12 mouse cellular contexts compared by ENCODE assay signal in the genomic region with DNA sequence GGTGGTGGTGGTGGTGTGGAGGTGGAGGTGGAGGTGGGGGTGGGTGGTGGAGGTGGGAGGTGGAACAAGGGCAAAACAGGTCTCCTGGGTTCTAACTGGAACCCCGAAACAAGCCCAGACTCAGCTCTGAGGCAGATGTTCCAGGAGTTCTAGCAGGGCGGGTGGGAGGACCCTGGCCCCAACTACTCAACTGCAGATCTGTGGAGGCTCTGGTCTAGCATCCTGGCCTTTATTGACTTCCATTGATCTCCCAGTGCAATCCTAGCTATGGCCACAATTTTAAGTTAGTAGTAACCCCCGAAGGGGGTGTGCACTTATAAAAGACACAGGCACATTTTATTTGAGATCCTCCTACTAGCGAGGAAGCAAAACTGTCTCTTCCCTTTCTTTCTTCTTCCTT. TPM values are rescaled to one million over a fixed set of nuclear protein-coding genes. Genes with fewer than 3 reads are reported as not detected.
A peak's percentile ranks its signal among the peaks of the same experiment; 100 is the strongest.
DNase-seq lines count a peak whose midpoint lies in the region; ATAC-seq and TF ChIP-seq lines count a peak whose summit lies in the region.
"Had no signal": no experiment of that assay in that cellular context is flagged by ENCODE, and none has a peak within 500 bp of the region (broad histone marks: within the 10 kb centered on the region; RNA-seq: fewer than 3 reads in every experiment).

No protein-coding gene starts in this region.

- no peaks in the 10 kb centered on the region for H3K36me3 ChIP-seq in kidney, embryonic 14.5 days (ENCODE audit: control insufficient read depth, insufficient read depth, low read length)
- no peaks in the 10 kb centered on the region for H3K36me3 ChIP-seq in testis, adult 2 months (ENCODE audit: control insufficient read depth, insufficient read depth, low read length)
- no peaks in the 10 kb centered on the region for H3K36me3 ChIP-seq in limb, embryonic 10.5 days
- H3K36me3 ChIP-seq: hindbrain, embryonic 15.5 days had no signal

- peaks cover 20% of the 10 kb centered on the region; the same call in 1 of the 2 replicates for H3K4me1 ChIP-seq in kidney, embryonic 14.5 days (ENCODE audit: control insufficient read depth, insufficient read depth, low read length)
- peaks cover 5% of the 10 kb centered on the region; the same call in 1 of the 2 replicates for H3K4me1 ChIP-seq in testis, adult 2 months (ENCODE audit: control insufficient read depth, insufficient read depth, low read length)
- peaks cover 42% of the 10 kb centered on the region for H3K4me1 ChIP-seq in limb, embryonic 10.5 days

- TF ChIP-seq POLR2A in testis, adult 2 months (IDR thresholded peaks at IDR 0.05; ENCODE audit: control insufficient read depth, low read depth, low read length): no peak

- H3K9me3 ChIP-seq in kidney, embryonic 14.5 days (ENCODE audit: control insufficient read depth, low read length): no peaks in the 10 kb centered on the region
- H3K9me3 ChIP-seq in limb, embryonic 10.5 days (replicated peaks): no peaks in the 10 kb centered on the region
- H3K9me3 ChIP-seq: hindbrain, embryonic 15.5 days had no signal

- peak overlapping the region; percentile 98 for H3K27ac ChIP-seq in kidney, embryonic 14.5 days (ENCODE audit: low read depth, low read length)
- no peak overlapping the region for H3K27ac ChIP-seq in testis, adult 2 months (ENCODE audit: control insufficient read depth, insufficient read depth, low read depth, low read length)
- no peak overlapping the region for H3K27ac ChIP-seq in limb, embryonic 10.5 days
- H3K27ac ChIP-seq: hindbrain, embryonic 15.5 days had no signal

- no peak for DNase-seq in kidney, postnatal 36 days
- DNase-seq in testis, postnatal 10 days (ENCODE audit: low spot score): no peak
- DNase-seq in limb, embryonic 10.5 days (ENCODE audit: low spot score): no peak
- DNase-seq in left cerebral cortex, adult 8-10 months (ENCODE audit: low spot score in 2 of 2): no peak
- DNase-seq: thymus, postnatal 36 days had no signal

- peak overlapping the region; percentile 43 for H3K4me2 ChIP-seq in kidney, embryonic 14.5 days (replicated peaks; ENCODE audit: low read depth, low read length)
- H3K4me2 ChIP-seq: hindbrain, embryonic 15.5 days had no signal

- 6% methylated on average over 4 of the region's 4 CpGs for WGBS in kidney, embryonic 14.5 days
- WGBS in limb, embryonic 10.5 days: 3% methylated on average over 4 of the region's 4 CpGs

- ATAC-seq in kidney, embryonic 14.5 days (ENCODE audit: low FRiP score, low TSS enrichment): no peak
- ATAC-seq in cerebellum, adult (ENCODE audit: insufficient number of reproducible peaks, low FRiP score, low TSS enrichment): no peak

- TF ChIP-seq CTCF in testis, adult 2 months (IDR thresholded peaks at IDR 0.05; ENCODE audit: control insufficient read depth, insufficient read depth, insufficient replicate concordance, low read depth, low read length): no peak

- H3K9ac ChIP-seq in kidney, embryonic 14.5 days (ENCODE audit: low read depth, low read length): peak overlapping the region; percentile 97
- H3K9ac ChIP-seq: hindbrain, embryonic 15.5 days had no signal

- peak overlapping the region; percentile 76 for H3K4me3 ChIP-seq in kidney, embryonic 14.5 days (ENCODE audit: low read length)
- peak overlapping the region; percentile 60 for H3K4me3 ChIP-seq in testis, adult 2 months (ENCODE audit: control insufficient read depth, low read depth, low read length)
- H3K4me3 ChIP-seq in limb, embryonic 10.5 days: peak overlapping the region; percentile 17; the same call in 1 of the 2 replicates
- H3K4me3 ChIP-seq: hindbrain, embryonic 15.5 days had no signal

- H3K27me3 ChIP-seq in kidney, embryonic 14.5 days (ENCODE audit: control insufficient read depth, insufficient read depth, low read length): 0 out of 2 replicates have a peak, but pooled peaks cover 7% of the 10 kb centered on the region
- no peaks in the 10 kb centered on the region; the same call in none of the 2 replicates for H3K27me3 ChIP-seq in testis, adult 2 months (ENCODE audit: control insufficient read depth, insufficient read depth, low read length)
- peaks cover 96% of the 10 kb centered on the region for H3K27me3 ChIP-seq in limb, embryonic 10.5 days (ENCODE audit: low read depth, poor library complexity, severe bottlenecking)

RNA-seq across cellular contexts. Expression of gene Tcf21, which starts 2.0 kb away (rescaled TPM):
- polyA plus RNA-seq in kidney, embryonic 14.5 days (2014; fragmentation: Nextera tagmentation; extraction: Ambion mirVana): 331 and 384 TPM in 2 replicates
- polyA plus RNA-seq in testis, adult 2 months (2012; rRNA removed): 11.2 and 12.4 TPM in 2 replicates
- polyA plus RNA-seq in limb, embryonic 10.5 days (2016; fragmentation: Nextera tagmentation; extraction: Ambion mirVana): 0.71 and 2.7 TPM in 2 replicates
- not detected for total RNA-seq in left cerebral cortex, adult 8-10 months (2022)
- total RNA-seq: gastrocnemius, adult 8-10 months; megakaryocyte-erythroid progenitor cell, adult 5-6 weeks had no signal
- polyA plus RNA-seq: limb, embryonic 11.5 days had no signal

Comparison
In these comparisons a context has a peak if more than half of its experiments do, and no peak if none do; other contexts are left out.
1. H3K4me3 ChIP-seq: peak in every context shown above with its lines; median percentile 76 in kidney, embryonic 14.5 days; 60 in testis, adult 2 months; 17 in limb, embryonic 10.5 days.
2. RNA of gene Tcf21, which starts 2.0 kb away (polyA plus RNA-seq): 331 to 384 TPM in kidney, embryonic 14.5 days; 11.2 to 12.4 TPM in testis, adult 2 months and 0.71 to 2.7 TPM in limb, embryonic 10.5 days; every median in the first group is over 10 times any median in the second.